Mouse (Mus musculus): Measurements from ENCODE around the gene Olfr315.
"Not testable (repeated sequence)": the region's sequence is repeated elsewhere in the genome, so short reads cannot be mapped to it uniquely, and the experiment has no call there.

Olfr315 gene

GRCm38 (mm10) chr11:58772888-58773287, at the start of gene Olfr315:
Gene Olfr315 (plus strand): TSS chr11:58773188.
- DNase-seq: no peak

GRCm38 (mm10) chr11:58723914-58724313, 49.1 kb upstream of the Olfr315 start, which contains the start of gene Olfr318:
Gene Olfr318 (minus strand): TSS chr11:58724014.
- no peak for DNase-seq

GRCm38 (mm10) chr11:58727896-58728650, 44.9 kb upstream of the Olfr315 start:
- peak; percentile 61 for DNase-seq

- DNase-seq: no peak
Observed at GRCm38 (mm10) chr11:58733372-58733771, 39.6 kb upstream of the Olfr315 start.

- DNase-seq: no peak
Observed at GRCm38 (mm10) chr11:58738792-58739262, 34.2 kb upstream of the Olfr315 start, which contains the start of gene Olfr317. Gene Olfr317 (minus strand): TSS chr11:58739212.

- not testable (repeated sequence) for DNase-seq
Observed at GRCm38 (mm10) chr11:58751096-58751495, 21.9 kb upstream of the Olfr315 start.

- DNase-seq: no peak
Observed at GRCm38 (mm10) chr11:58752434-58752833, 20.6 kb upstream of the Olfr315 start, which contains the start of gene Olfr316. Gene Olfr316 (plus strand): TSS chr11:58752734.

- DNase-seq: no peak
Observed at GRCm38 (mm10) chr11:58782480-58783089, 9.6 kb downstream of the Olfr315 start, which contains the start of gene Olfr314. Gene Olfr314 (plus strand): TSS chr11:58782952.

GRCm38 (mm10) chr11:58784182-58784581, 11.2 kb downstream of the Olfr315 start:
- no peak for DNase-seq

- DNase-seq: no peak
Observed at GRCm38 (mm10) chr11:58787651-58788050, 14.7 kb downstream of the Olfr315 start.

GRCm38 (mm10) chr11:58788346-58788745, 15.4 kb downstream of the Olfr315 start:
- DNase-seq: no peak

GRCm38 (mm10) chr11:58789532-58789931, 16.5 kb downstream of the Olfr315 start:
- no peak for DNase-seq

GRCm38 (mm10) chr11:58790053-58790452, 17.1 kb downstream of the Olfr315 start:
- DNase-seq: no peak

- no peak for DNase-seq
Observed at GRCm38 (mm10) chr11:58790646-58791045, 17.7 kb downstream of the Olfr315 start.

GRCm38 (mm10) chr11:58795856-58796255, 22.9 kb downstream of the Olfr315 start:
- no peak for DNase-seq

GRCm38 (mm10) chr11:58796850-58797249, 23.9 kb downstream of the Olfr315 start:
- no peak for DNase-seq

GRCm38 (mm10) chr11:58799747-58800146, 26.8 kb downstream of the Olfr315 start:
- no peak for DNase-seq

- DNase-seq: no peak
Observed at GRCm38 (mm10) chr11:58801558-58802228, 28.7 kb downstream of the Olfr315 start, which contains the start of gene Fam183b. Gene Fam183b (minus strand): TSS chr11:58801960.

- DNase-seq: no peak
Observed at GRCm38 (mm10) chr11:58803871-58804270, 30.9 kb downstream of the Olfr315 start.

- no peak for DNase-seq
Observed at GRCm38 (mm10) chr11:58804393-58804792, 31.4 kb downstream of the Olfr315 start.

GRCm38 (mm10) chr11:58812001-58812400, 39.0 kb downstream of the Olfr315 start:
- DNase-seq: no peak

GRCm38 (mm10) chr11:58814700-58815099, 41.7 kb downstream of the Olfr315 start, which contains the start of gene Olfr313:
Gene Olfr313 (plus strand): TSS chr11:58815000.
- DNase-seq: not testable (repeated sequence)

GRCm38 (mm10) chr11:58815676-58816075, 42.7 kb downstream of the Olfr315 start:
- DNase-seq: no peak

All from kidney, adult 11 months (tissue).